Mouse (Mus musculus): ENCODE measurements at regions not wholly inside any gene's neighbourhood (a gene's known extent, or its start where the extent isn't known, plus 50 kb on each side); places are given as distances from the start of the nearest gene placed in this dataset.

- TF ChIP-seq CTCF (IDR thresholded peaks at IDR 0.05; ENCODE audit: low read depth, low read length), result no peak
- no peak for TF ChIP-seq POLR2A (IDR thresholded peaks at IDR 0.05; ENCODE audit: extremely low read depth, insufficient read depth, low read length)
Measured at GRCm38 (mm10) chr15:31977563-31977962, 199.5 kb upstream of the Tas2r119 start.

Measured in liver, adult 2 months (tissue).